Mouse (Mus musculus) embryonic facial prominence, embryonic 10.5 days (tissue): ENCODE measurements at regions not wholly inside any gene's neighbourhood (a gene's known extent, or its start where the extent isn't known, plus 50 kb on each side); places are given as distances from the start of the nearest gene placed in this dataset.

Experiments
- DNase-seq: peaks from one replicate; pipeline ENCODE4 v3.0.0-alpha.2; 2017; ENCODE audit warnings: low spot score
- H3K27ac ChIP-seq: fragments of 300-500 bp; sonication (generic); replicated peaks from 2 replicates; pipeline ENCODE4 v1.5.1; 2016; ENCODE audit warnings: mild to moderate bottlenecking
- H3K27me3 ChIP-seq: fragments of 300-500 bp; sonication (generic); replicated peaks from 2 replicates; pipeline ENCODE4 v1.6.1; 2016; ENCODE audit warnings: low read depth, mild to moderate bottlenecking; ENCODE audit not compliant: poor library complexity, severe bottlenecking
- H3K36me3 ChIP-seq: fragments of 300-500 bp; sonication (generic); replicated peaks from 2 replicates; pipeline ENCODE4 v1.6.1; 2016; ENCODE audit warnings: mild to moderate bottlenecking, moderate library complexity
- H3K4me1 ChIP-seq: fragments of 300-500 bp; sonication (generic); 2 replicates; pipeline ENCODE4 v1.6.1; 2016
- H3K4me3 ChIP-seq: fragments of 300-500 bp; sonication (generic); 2 replicates; pipeline ENCODE4 v1.5.1; 2016; ENCODE audit warnings: mild to moderate bottlenecking, moderate library complexity
- H3K9me3 ChIP-seq: fragments of 300-500 bp; sonication (generic); 2 replicates; pipeline ENCODE4 v1.6.1; 2016; ENCODE audit warnings: mild to moderate bottlenecking
- WGBS: fragments of 180-500 bp; shearing (Covaris S2); methylation state at CpG from one replicate; pipeline ENCODE4 v1.1.7; 2016; 5-methylcytosine and 5-hydroxymethylcytosine counted together

DNA sequence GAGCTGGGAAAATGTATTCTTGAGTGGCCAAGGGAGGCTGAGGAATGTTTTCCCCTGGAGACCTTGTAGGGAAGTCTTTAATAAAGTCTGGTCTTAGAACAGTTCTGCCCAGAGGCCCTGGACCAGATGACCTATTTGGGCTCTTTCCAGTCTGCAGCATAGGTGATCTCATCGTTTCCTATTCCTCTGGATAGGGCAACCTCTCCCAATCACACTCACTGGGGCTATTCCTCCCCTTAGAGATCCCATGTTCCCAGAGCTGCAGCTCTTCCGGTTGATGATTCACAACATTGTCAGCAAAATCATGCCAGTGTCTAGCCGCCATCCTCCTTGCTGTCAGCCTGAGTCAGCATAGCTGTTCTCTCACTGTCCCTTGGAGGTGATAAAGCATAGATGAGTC, 60.1 kb upstream of the Pja1 start:
- Histone ChIP-seq H3K9me3 (no peaks in the 10 kb centered on the region), H3K36me3 (no peaks in the 10 kb centered on the region), H3K27me3 (peaks cover 99% of the 10 kb centered on the region), H3K27ac (no peak overlapping the region), H3K4me3 (no peak overlapping the region), H3K4me1 (no peaks in the 10 kb centered on the region)
- WGBS = 79% methylated on average over 3 of the region's 3 CpGs
- DNase-seq = no peak

DNA sequence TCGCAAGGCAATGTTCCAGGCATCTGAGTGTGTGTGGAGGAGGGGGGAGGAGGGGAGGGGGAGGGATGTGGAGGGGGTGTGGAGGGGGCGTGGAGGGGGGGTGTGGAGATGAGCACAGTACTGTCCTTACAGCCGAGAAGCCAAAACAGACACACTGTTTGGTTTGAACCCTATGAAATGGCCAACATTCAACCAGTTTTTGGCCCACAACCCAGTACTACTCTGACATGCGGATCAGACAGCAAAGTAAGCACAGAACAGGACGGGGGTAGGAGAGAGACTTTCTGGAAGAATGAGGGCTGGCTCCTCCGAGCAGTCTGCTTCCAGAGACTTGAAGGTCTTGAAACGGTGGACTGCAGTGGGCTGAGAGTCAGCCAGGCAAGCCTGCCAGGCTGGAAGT, 59.4 kb upstream of the Pja1 start:
- Histone ChIP-seq H3K27me3 (peaks cover 99% of the 10 kb centered on the region), H3K36me3 (no peaks in the 10 kb centered on the region), H3K27ac (no peak overlapping the region), H3K4me1 (no peaks in the 10 kb centered on the region), H3K4me3 (no peak overlapping the region), H3K9me3 (no peaks in the 10 kb centered on the region)
- DNase-seq = no peak
- WGBS = 83% methylated on average over 7 of the region's 7 CpGs

DNA sequence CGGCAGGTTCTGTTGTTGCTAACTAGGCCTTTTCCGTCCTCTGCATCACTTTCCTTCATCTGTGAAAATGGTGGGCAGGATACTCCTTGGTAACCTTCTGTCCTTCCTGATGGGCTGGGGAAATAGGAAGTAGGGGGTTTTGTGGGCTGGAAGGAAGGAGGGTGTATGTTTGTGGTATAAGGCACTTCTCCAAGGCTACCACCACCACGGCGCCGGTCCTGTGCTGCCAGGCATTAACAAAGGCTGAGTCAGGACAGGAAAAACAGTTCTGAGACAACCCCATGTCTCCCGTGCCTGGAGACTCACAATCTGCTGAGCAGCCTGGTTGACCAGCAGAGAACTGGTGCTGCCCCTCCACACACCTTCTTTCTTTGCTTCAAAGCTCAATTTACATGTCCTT, 52.2 kb upstream of the Pja1 start:
- no peak for DNase-seq
- H3K4me1 ChIP-seq = peaks cover 21% of the 10 kb centered on the region
- 39% methylated on average over 6 of the region's 6 CpGs for WGBS
- no peak overlapping the region for H3K27ac ChIP-seq
- no peaks in the 10 kb centered on the region for H3K9me3 ChIP-seq
- H3K36me3 ChIP-seq = no peaks in the 10 kb centered on the region
- H3K4me3 ChIP-seq = no peak overlapping the region
- H3K27me3 ChIP-seq = peaks cover 97% of the 10 kb centered on the region

DNA sequence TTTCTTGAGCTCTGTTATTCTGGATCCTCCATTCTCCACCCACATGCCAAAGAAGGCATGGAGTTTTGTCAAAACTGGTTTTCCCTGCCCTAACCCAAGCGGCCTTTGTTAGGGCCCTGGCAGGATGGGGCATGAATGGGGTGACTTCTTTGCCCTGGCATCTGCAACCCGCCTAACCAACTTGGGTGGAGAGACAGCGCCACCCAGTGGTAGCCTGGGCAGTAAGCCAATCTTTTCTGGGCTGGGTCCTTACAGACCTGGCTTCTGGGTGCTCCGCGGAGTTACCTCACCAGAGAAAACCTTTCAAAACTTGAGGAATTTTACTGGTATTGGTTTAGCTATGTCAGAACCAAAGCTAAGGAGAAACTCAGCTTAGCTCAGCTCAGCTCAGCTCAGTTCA, 51.8 kb upstream of the Pja1 start:
- WGBS = 17% methylated on average over 5 of the region's 5 CpGs
- H3K27me3 ChIP-seq = peaks cover 97% of the 10 kb centered on the region
- H3K36me3 ChIP-seq = no peaks in the 10 kb centered on the region
- H3K9me3 ChIP-seq = no peaks in the 10 kb centered on the region
- DNase-seq = peak; percentile 80
- H3K4me3 ChIP-seq = no peak overlapping the region
- H3K4me1 ChIP-seq = peaks cover 26% of the 10 kb centered on the region
- H3K27ac ChIP-seq = no peak overlapping the region

DNA sequence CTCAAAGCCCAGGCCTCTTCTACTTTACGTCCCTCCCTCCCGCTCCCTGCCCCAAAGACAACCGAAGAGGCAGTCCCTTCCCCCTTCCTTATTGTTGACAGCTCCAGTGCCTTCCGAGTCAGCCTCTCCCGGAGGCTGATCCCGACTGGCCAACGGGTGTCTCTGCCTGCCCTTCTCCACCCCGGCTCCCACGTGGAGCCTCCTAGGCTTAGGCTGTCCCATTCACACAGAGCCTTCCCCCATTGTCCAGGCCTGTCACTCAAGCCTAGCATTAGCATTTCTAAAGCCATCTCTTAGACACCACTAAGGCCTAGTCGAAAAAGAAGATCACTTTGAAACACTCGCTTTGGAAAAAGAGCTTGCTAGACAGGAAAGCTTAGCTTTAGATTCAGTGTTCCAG, 51.2 kb upstream of the Pja1 start:
- DNase-seq = peak; percentile 53
- H3K36me3 ChIP-seq = no peaks in the 10 kb centered on the region
- H3K27ac ChIP-seq = no peak overlapping the region
- H3K9me3 ChIP-seq = no peaks in the 10 kb centered on the region
- peaks cover 97% of the 10 kb centered on the region for H3K27me3 ChIP-seq
- H3K4me3 ChIP-seq = no peak overlapping the region
- 29% methylated on average over 11 of the region's 11 CpGs for WGBS
- H3K4me1 ChIP-seq = peaks cover 31% of the 10 kb centered on the region

DNA sequence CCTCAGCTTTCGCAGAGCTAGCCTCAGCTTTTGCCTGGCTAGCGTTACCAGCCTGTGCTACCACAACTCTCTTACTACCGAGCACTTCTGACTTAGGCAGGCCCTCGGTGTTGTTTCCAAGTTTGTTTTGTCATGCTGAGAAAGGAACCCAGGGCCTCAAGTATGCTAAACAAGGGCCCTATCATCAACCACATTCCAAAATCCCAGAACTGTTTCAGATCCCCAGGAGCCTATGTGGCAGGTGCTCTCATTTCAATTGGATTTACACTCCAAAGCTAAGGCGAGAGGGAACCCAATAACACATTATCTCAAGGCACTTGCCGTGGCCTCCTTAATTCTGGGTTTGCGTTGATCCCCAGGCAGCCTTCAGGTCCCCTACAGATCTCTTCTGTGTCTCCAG, 50.8 kb upstream of the Pja1 start:
- H3K9me3 ChIP-seq = no peaks in the 10 kb centered on the region
- peaks cover 97% of the 10 kb centered on the region for H3K27me3 ChIP-seq
- no peak overlapping the region for H3K4me3 ChIP-seq
- WGBS = 41% methylated on average over 7 of the region's 7 CpGs
- H3K27ac ChIP-seq = no peak overlapping the region
- H3K36me3 ChIP-seq = no peaks in the 10 kb centered on the region
- peaks cover 36% of the 10 kb centered on the region for H3K4me1 ChIP-seq
- no peak for DNase-seq
